Mouse (Mus musculus): ENCODE measurements around the gene Hmgcr.

- TF ChIP-seq POLR2A (IDR thresholded peaks at IDR 0.05; ENCODE audit: control insufficient read depth, extremely low read depth, insufficient read depth, low read length, poor library complexity) (no peak), CTCF (IDR thresholded peaks at IDR 0.05; ENCODE audit: borderline replicate concordance, control insufficient read depth, extremely low read depth, insufficient read depth, low read length, poor library complexity) (no peak)
Observed at GRCm38 (mm10) chr13:96614615-96615014, 56.1 kb downstream of the Hmgcr start.
